Mouse (Mus musculus) regulatory T cell (primary cell): ENCODE results near the gene Suv39h1.
"Not testable (repeated sequence)": the region's sequence is repeated elsewhere in the genome, so short reads cannot be mapped to it uniquely, and the experiment has no call there.

Source experiments
- in situ Hi-C: fragments of 300-600 bp; cut with MboI, MseI; formaldehyde crosslinking; loops from one replicate; pipeline ENCODE4 v1.15.1; 2025; ENCODE audit warnings: high pct_unique_total_duplicates

Gene Suv39h1

GRCm38 (mm10) chrX:8026811-8027210, 47.7 kb downstream of the Suv39h1 start:
- in situ Hi-C loops: no loop called here

- in situ Hi-C loops: loop anchor here (5.0 kb wide), 1 partner anchor 112 kb away; no protein-coding TSS in a partner anchor
Measured at GRCm38 (mm10) chrX:8024795-8025194, 49.8 kb downstream of the Suv39h1 start.

- in situ Hi-C loops: loop anchor here (5.0 kb wide), 1 partner anchor 108 kb away; no protein-coding TSS in a partner anchor
Measured at GRCm38 (mm10) chrX:8020111-8020778, 54.3 kb downstream of the Suv39h1 start.

GRCm38 (mm10) chrX:8018286-8018685, 56.3 kb downstream of the Suv39h1 start, which contains the start of gene Glod5:
Gene Glod5 (minus strand): TSS chrX:8018492.
- in situ Hi-C loops: no loop called here

GRCm38 (mm10) chrX:8017142-8017541, 57.4 kb downstream of the Suv39h1 start:
- in situ Hi-C loops: no loop called here

GRCm38 (mm10) chrX:8015675-8016074, 58.9 kb downstream of the Suv39h1 start:
- in situ Hi-C loops: not testable (repeated sequence)

- in situ Hi-C loops: no loop called here
Measured at GRCm38 (mm10) chrX:8013569-8014314, 60.8 kb downstream of the Suv39h1 start.

- in situ Hi-C loops: no loop called here
Measured at GRCm38 (mm10) chrX:8013157-8013556, 61.4 kb downstream of the Suv39h1 start.
